Mouse (Mus musculus): ENCODE results near the gene Rbl1.

DNA sequence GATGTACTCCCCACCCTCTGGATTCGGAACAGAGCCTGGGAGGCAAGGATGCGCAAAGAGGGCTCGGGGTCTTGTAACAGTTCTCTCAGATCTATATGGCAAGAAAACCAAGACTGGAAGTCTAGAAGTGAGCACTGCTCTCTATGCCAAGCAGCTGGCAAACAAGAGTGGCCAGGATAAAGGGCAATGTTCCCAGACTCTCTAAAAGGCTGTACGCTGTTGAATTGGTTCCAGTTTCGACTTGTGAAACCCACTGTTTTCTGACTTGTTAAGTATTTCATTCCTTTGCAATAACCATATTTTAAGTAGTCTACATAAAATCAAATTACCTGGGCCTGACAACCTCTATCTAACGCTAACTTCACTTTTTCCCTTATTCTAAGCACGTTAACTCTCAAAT is 7.4 kb upstream of the Rbl1 start:
- TF ChIP-seq CTCF (IDR thresholded peaks at IDR 0.05; ENCODE audit: insufficient read depth, low read length) (no peak), POLR2A (IDR thresholded peaks at IDR 0.05; ENCODE audit: borderline replicate concordance, extremely low read depth, low read depth, low read length) (no peak)

Measured in lung, adult 2 months (tissue).